Mouse (Mus musculus) liver, embryonic 16.5 days (tissue): ENCODE data around the gene Mical3. TPM values are rescaled to one million over a fixed set of nuclear protein-coding genes. Genes with fewer than 3 reads are reported as not detected.

Source experiments
- ATAC-seq: fragments of 200-750 bp; cut with Nextera tagmentation; 2 replicates; pipeline ENCODE4 v1.8.0; 2017; ENCODE audit warnings: low read depth, mild to moderate bottlenecking, moderate number of reproducible peaks, moderate library complexity
- H3K27ac ChIP-seq: fragments of 300-500 bp; sonication (generic); 2 replicates; pipeline ENCODE4 v1.5.1; 2014; ENCODE audit warnings: mild to moderate bottlenecking, low read length
- H3K27me3 ChIP-seq: fragments of 300-500 bp; sonication (generic); 2 replicates; pipeline ENCODE4 v1.6.1; 2014; ENCODE audit warnings: low read depth, low read length, mixed read lengths; ENCODE audit not compliant: control insufficient read depth, insufficient read depth
- H3K36me3 ChIP-seq: fragments of 300-500 bp; sonication (generic); 2 replicates; pipeline ENCODE4 v1.6.1; 2014; ENCODE audit warnings: mild to moderate bottlenecking; ENCODE audit not compliant: control insufficient read depth, insufficient read depth
- H3K4me1 ChIP-seq: fragments of 300-500 bp; sonication (generic); 2 replicates; pipeline ENCODE4 v1.6.1; 2014; ENCODE audit warnings: low read depth, low read length, mixed read lengths; ENCODE audit not compliant: control insufficient read depth
- H3K4me2 ChIP-seq: fragments of 300-500 bp; sonication (generic); 2 replicates; pipeline ENCODE4 v1.6.1; 2014; ENCODE audit warnings: low read depth, low read length, mixed read lengths
- H3K4me3 ChIP-seq: fragments of 300-500 bp; sonication (generic); 2 replicates; pipeline ENCODE4 v1.5.1; 2014; ENCODE audit warnings: low read depth, mild to moderate bottlenecking, low read length
- H3K9ac ChIP-seq: fragments of 300-500 bp; sonication (generic); 2 replicates; pipeline ENCODE4 v1.6.1; 2014; ENCODE audit warnings: low read depth, low read length
- H3K9me3 ChIP-seq: fragments of 300-500 bp; sonication (generic); replicated peaks from 2 replicates; pipeline ENCODE4 v1.6.1; 2016; ENCODE audit warnings: low read length; ENCODE audit not compliant: control insufficient read depth
- WGBS: fragments of 180-500 bp; shearing (Covaris S2); extraction: QIAGEN DNeasy Blood & Tissue Kit; methylation state at CpG from one replicate; pipeline ENCODE4 v1.1.7; 2014; ENCODE audit not compliant: insufficient replicate concordance; 5-methylcytosine and 5-hydroxymethylcytosine counted together
- polyA plus RNA-seq: library from polyadenylated mRNA; unstranded; fragments of >200 nt; fragmentation: Nextera tagmentation; extraction: Ambion mirVana; gene quantifications from 2 replicates; pipeline ENCODE4 v1.2.1, GENCODE M21; 2015

Mical3 gene
- polyA plus RNA-seq, 1 experiment from 2014 or later: 9.2 TPM

- WGBS: 78% methylated on average over 7 of the region's 7 CpGs
- no peak overlapping the region for H3K27ac ChIP-seq
- H3K27me3 ChIP-seq: no peaks in the 10 kb centered on the region
- ATAC-seq: no peak
- no peak overlapping the region for H3K4me2 ChIP-seq
- peaks cover 23% of the 10 kb centered on the region for H3K4me1 ChIP-seq
- no peaks in the 10 kb centered on the region for H3K36me3 ChIP-seq
- H3K9me3 ChIP-seq: no peaks in the 10 kb centered on the region
- H3K9ac ChIP-seq: no peak overlapping the region
- no peak overlapping the region for H3K4me3 ChIP-seq
Measured at GRCm38 (mm10) chr6:121073312-121073711, 57.5 kb downstream of the Mical3 start.

- Histone ChIP-seq H3K9ac (no peak overlapping the region), H3K4me2 (no peak overlapping the region), H3K9me3 (no peaks in the 10 kb centered on the region), H3K36me3 (no peaks in the 10 kb centered on the region), H3K4me1 (peaks cover 27% of the 10 kb centered on the region), H3K27ac (no peak overlapping the region), H3K27me3 (no peaks in the 10 kb centered on the region), H3K4me3 (no peak overlapping the region)
- no peak for ATAC-seq
- WGBS: 55% methylated on average over 2 of the region's 2 CpGs
Measured at GRCm38 (mm10) chr6:121072615-121073014, 58.2 kb downstream of the Mical3 start.

GRCm38 (mm10) chr6:121070584-121071230 lies 60.1 kb downstream of the Mical3 start:
- WGBS: 56% methylated on average over 9 of the region's 9 CpGs
- peaks cover 32% of the 10 kb centered on the region for H3K4me1 ChIP-seq

GRCm38 (mm10) chr6:121069156-121069555 lies 61.6 kb downstream of the Mical3 start:
- WGBS: 45% methylated on average over 8 of the region's 8 CpGs
- no peaks in the 10 kb centered on the region for H3K9me3 ChIP-seq
- no peak overlapping the region for H3K27ac ChIP-seq
- no peak overlapping the region for H3K4me3 ChIP-seq
- no peaks in the 10 kb centered on the region for H3K36me3 ChIP-seq
- peak; percentile 20; the same call in 1 of the 2 replicates for ATAC-seq
- H3K9ac ChIP-seq: no peak overlapping the region
- H3K27me3 ChIP-seq: no peaks in the 10 kb centered on the region
- H3K4me2 ChIP-seq: no peak overlapping the region
- peaks cover 41% of the 10 kb centered on the region for H3K4me1 ChIP-seq

More at GRCm38 (mm10) chr6:121070584-121071230, 60.1 kb downstream of the Mical3 start:
- Histone ChIP-seq H3K4me3 (no peak overlapping the region), H3K9ac (no peak overlapping the region), H3K27me3 (no peaks in the 10 kb centered on the region), H3K27ac (no peak overlapping the region), H3K4me2 (no peak overlapping the region), H3K9me3 (no peaks in the 10 kb centered on the region), H3K36me3 (no peaks in the 10 kb centered on the region)
- 0 out of 2 replicates have a peak, but pooled peaks have one; percentile 4 for ATAC-seq

- Histone ChIP-seq H3K9ac (no peak overlapping the region), H3K9me3 (no peaks in the 10 kb centered on the region), H3K27ac (no peak overlapping the region), H3K36me3 (no peaks in the 10 kb centered on the region), H3K27me3 (no peaks in the 10 kb centered on the region), H3K4me1 (peaks cover 43% of the 10 kb centered on the region), H3K4me3 (no peak overlapping the region), H3K4me2 (no peak overlapping the region)
- no peak for ATAC-seq
- WGBS: 78% methylated on average over 7 of the region's 7 CpGs
Measured at GRCm38 (mm10) chr6:121068087-121068464, 62.7 kb downstream of the Mical3 start.

GRCm38 (mm10) chr6:121067426-121068086 lies 63.2 kb downstream of the Mical3 start:
- Histone ChIP-seq H3K4me1 (peaks cover 43% of the 10 kb centered on the region), H3K9me3 (no peaks in the 10 kb centered on the region), H3K9ac (no peak overlapping the region), H3K27ac (no peak overlapping the region), H3K4me3 (no peak overlapping the region), H3K4me2 (no peak overlapping the region), H3K27me3 (no peaks in the 10 kb centered on the region), H3K36me3 (no peaks in the 10 kb centered on the region)
- ATAC-seq: no peak
- WGBS: 70% methylated on average over 11 of the region's 11 CpGs

- no peak overlapping the region for H3K9ac ChIP-seq
- no peak overlapping the region for H3K4me2 ChIP-seq
- peaks cover 41% of the 10 kb centered on the region for H3K4me1 ChIP-seq
- ATAC-seq: no peak
- no peaks in the 10 kb centered on the region for H3K36me3 ChIP-seq
- 58% methylated on average over 6 of the region's 6 CpGs for WGBS
- no peaks in the 10 kb centered on the region for H3K27me3 ChIP-seq
- no peaks in the 10 kb centered on the region for H3K9me3 ChIP-seq
- no peak overlapping the region for H3K4me3 ChIP-seq
- H3K27ac ChIP-seq: no peak overlapping the region
Measured at GRCm38 (mm10) chr6:121066761-121067160, 64.0 kb downstream of the Mical3 start.

GRCm38 (mm10) chr6:121064356-121065015 lies 66.3 kb downstream of the Mical3 start:
- H3K9ac ChIP-seq: no peak overlapping the region
- H3K4me2 ChIP-seq: no peak overlapping the region
- 68% methylated on average over 17 of the region's 17 CpGs for WGBS
- H3K36me3 ChIP-seq: no peaks in the 10 kb centered on the region
- H3K27ac ChIP-seq: 0 out of 2 replicates have a peak overlapping the region, but pooled peaks have one; percentile 45
- no peak overlapping the region for H3K4me3 ChIP-seq
- peaks cover 35% of the 10 kb centered on the region for H3K4me1 ChIP-seq
- no peaks in the 10 kb centered on the region for H3K9me3 ChIP-seq
- H3K27me3 ChIP-seq: no peaks in the 10 kb centered on the region
- peak; percentile 47; the same call in 1 of the 2 replicates for ATAC-seq

- no peaks in the 10 kb centered on the region for H3K36me3 ChIP-seq
- no peak overlapping the region for H3K4me3 ChIP-seq
- H3K4me2 ChIP-seq: no peak overlapping the region
- no peaks in the 10 kb centered on the region for H3K9me3 ChIP-seq
- ATAC-seq: peak; percentile 52
- 0 out of 2 replicates have a peak overlapping the region, but pooled peaks have one; percentile 45 for H3K27ac ChIP-seq
- no peaks in the 10 kb centered on the region for H3K27me3 ChIP-seq
- no peak overlapping the region for H3K9ac ChIP-seq
- peaks cover 36% of the 10 kb centered on the region for H3K4me1 ChIP-seq
- 74% methylated on average over 8 of the region's 8 CpGs for whole genome bisulfite sequencing
Measured at GRCm38 (mm10) chr6:121063771-121064170, 67.0 kb downstream of the Mical3 start.
